Mouse (Mus musculus) WW6 (cell line): ENCODE data around the gene Trabd2b.

Source experiments
- DNase-seq: peaks from one replicate; pipeline ENCODE4 v3.0.0-alpha.2; 2013; ENCODE audit warnings: low read depth, low spot score

Trabd2b gene

GRCm38 (mm10) chr4:114406355-114407101 is at the start of gene Trabd2b:
Gene Trabd2b (plus strand): TSS chr4:114406724.
- DNase-seq: no peak

GRCm38 (mm10) chr4:114357420-114357819 is 49.1 kb upstream of the Trabd2b start:
- no peak for DNase-seq

- DNase-seq: no peak
Observed at GRCm38 (mm10) chr4:114358874-114359273, 47.6 kb upstream of the Trabd2b start.

- no peak for DNase-seq
Observed at GRCm38 (mm10) chr4:114359818-114360217, 46.7 kb upstream of the Trabd2b start.

GRCm38 (mm10) chr4:114361336-114361735 is 45.2 kb upstream of the Trabd2b start:
- DNase-seq: no peak

GRCm38 (mm10) chr4:114365000-114365399 is 41.5 kb upstream of the Trabd2b start:
- no peak for DNase-seq

GRCm38 (mm10) chr4:114365595-114365994 is 40.9 kb upstream of the Trabd2b start:
- no peak for DNase-seq

GRCm38 (mm10) chr4:114367005-114367404 is 39.5 kb upstream of the Trabd2b start:
- no peak for DNase-seq

- no peak for DNase-seq
Observed at GRCm38 (mm10) chr4:114367840-114368239, 38.7 kb upstream of the Trabd2b start.

GRCm38 (mm10) chr4:114369591-114369990 is 36.9 kb upstream of the Trabd2b start:
- no peak for DNase-seq

- no peak for DNase-seq
Observed at GRCm38 (mm10) chr4:114370935-114371715, 35.4 kb upstream of the Trabd2b start.

- DNase-seq: no peak
Observed at GRCm38 (mm10) chr4:114372699-114373098, 33.8 kb upstream of the Trabd2b start.

GRCm38 (mm10) chr4:114374330-114374729 is 32.2 kb upstream of the Trabd2b start:
- no peak for DNase-seq

- DNase-seq: no peak
Observed at GRCm38 (mm10) chr4:114377531-114377930, 29.0 kb upstream of the Trabd2b start.

GRCm38 (mm10) chr4:114378512-114378911 is 28.0 kb upstream of the Trabd2b start:
- DNase-seq: no peak

GRCm38 (mm10) chr4:114379416-114379956 is 27.0 kb upstream of the Trabd2b start:
- no peak for DNase-seq

- DNase-seq: no peak
Observed at GRCm38 (mm10) chr4:114382627-114383026, 23.9 kb upstream of the Trabd2b start.

- DNase-seq: no peak
Observed at GRCm38 (mm10) chr4:114385236-114385635, 21.3 kb upstream of the Trabd2b start.

- DNase-seq: no peak
Observed at GRCm38 (mm10) chr4:114386395-114386811, 20.1 kb upstream of the Trabd2b start.

GRCm38 (mm10) chr4:114387527-114388135 is 18.9 kb upstream of the Trabd2b start:
- DNase-seq: no peak

- DNase-seq: no peak
Observed at GRCm38 (mm10) chr4:114388306-114388705, 18.2 kb upstream of the Trabd2b start.

- DNase-seq: no peak
Observed at GRCm38 (mm10) chr4:114389653-114390052, 16.9 kb upstream of the Trabd2b start.
